Mouse (Mus musculus) gastrocnemius, adult 8-10 months (tissue): ENCODE results near the gene Fcrl1. TPM values are rescaled to one million over a fixed set of nuclear protein-coding genes. Genes with fewer than 3 reads are reported as not detected.

Source experiments
- DNase-seq, 2 experiments: peaks; one replicate each; pipeline ENCODE4 v3.0.0; 2022; ENCODE audit warnings: low spot score in 2 of 2
- total RNA-seq, 4 experiments: library from RNA; stranded (reverse); gene quantifications; 2 replicates each; pipeline ENCODE4 v1.2.4; 2022

Fcrl1 gene
- total RNA-seq, 4 experiments from 2014 or later = 0.15 TPM; not detected in 3

DNA sequence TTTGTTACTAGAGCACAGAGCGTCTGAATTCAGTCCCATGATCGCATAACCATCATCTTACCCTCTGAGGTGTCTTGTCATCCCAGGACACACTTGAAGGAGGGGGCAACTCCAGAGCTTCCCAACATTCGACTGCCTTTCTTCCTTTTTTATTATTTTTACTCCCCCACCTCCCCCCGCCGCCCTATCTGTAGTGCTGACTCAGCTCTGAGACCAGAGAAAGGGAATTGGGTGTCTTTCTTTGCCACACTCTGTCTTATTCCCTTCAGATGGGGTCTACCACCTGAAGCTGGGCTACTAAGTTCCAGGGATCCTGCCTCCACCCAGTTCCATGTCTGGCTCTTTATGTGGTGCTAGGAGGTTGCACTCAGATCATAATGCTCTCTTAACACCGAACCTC lies 34.4 kb downstream of the Fcrl1 start:
- no peak for DNase-seq

DNA sequence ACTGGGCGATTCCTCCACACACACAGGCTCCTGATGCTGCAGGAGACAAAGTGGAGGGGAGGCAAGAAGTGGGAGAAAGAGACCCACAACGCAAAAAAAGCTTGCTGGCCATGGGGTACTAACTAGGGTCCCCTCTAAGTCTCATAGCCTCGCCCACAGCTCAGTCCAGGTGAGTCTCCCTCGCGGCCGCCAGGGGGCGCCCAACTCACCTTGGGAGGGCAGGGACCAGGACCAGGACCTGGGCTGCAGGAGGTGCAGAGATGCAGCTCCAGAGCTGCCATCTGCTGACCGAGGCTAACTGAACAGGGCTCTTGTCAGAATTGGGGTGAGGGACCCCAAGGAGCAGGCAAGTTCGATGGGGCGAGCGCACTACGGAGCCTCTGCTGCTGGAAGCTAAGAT lies 35.0 kb downstream of the Fcrl1 start:
- DNase-seq = no peak

DNA sequence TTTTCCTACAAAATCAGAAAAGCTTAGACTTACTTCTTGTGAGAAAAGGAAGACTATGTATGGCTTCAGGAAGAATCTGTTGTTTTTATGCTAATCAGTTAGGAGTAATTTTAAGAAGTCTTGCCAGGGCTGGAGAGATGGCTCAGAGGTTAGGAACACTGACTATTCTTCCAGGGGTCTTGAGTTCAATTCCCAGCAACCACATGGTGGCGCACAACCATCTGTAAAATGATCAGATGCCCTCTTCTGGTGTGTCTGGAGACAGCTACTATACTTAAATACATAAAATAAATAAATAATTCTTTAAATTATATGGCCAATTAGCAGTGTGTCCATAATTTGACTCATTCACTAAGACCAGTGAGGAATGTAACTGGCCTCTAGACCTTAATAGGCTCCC lies 44.5 kb downstream of the Fcrl1 start:
- no peak for DNase-seq

DNA sequence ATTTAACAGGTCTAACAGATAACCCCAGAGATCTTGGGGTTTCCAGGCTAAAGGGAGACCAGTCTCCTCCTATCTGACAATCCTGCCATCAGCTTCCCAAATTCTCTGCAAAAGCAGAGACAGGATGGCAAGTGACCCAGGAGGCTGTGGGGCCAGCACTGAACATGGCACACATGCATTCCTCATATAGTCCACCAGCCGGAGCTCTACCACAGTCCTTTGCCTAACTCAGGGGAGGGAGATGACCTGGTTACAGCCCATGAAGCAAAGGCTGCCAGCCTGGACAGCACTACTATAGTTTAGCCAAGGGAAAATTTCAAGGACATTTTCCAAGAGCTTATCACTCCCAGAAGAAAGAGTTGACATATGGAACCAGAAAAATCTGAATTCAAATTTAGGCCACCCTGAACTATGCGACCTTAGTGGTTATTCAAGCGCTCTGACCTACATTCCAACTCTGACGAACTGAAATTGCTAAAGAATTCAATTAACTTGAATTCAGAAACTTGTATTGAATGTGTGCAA lies 46.3 kb downstream of the Fcrl1 start:
- no peak for DNase-seq

DNA sequence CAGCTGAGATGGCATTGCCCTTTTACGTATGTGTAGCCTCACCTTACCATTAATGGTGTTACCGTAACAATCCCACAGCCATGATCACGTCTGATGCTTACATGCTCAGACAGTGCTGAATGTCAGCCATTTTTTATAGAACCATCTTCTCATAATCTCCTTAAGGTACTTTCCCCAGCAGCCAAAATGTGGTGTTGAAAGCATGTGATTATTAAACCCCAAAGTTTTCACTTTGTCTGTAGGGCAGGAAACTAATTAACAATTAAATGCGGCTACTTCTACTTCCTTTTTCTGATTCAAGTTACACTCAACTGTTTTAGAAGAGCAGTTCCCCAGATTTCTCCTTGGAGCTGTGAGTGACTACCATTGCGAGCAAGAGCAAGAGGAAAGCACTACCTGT lies 59.3 kb downstream of the Fcrl1 start, which contains the start of gene Fcrl5:
Gene Fcrl5 (plus strand): TSS at position 295 of the 400 bp plus-strand sequence.
- DNase-seq = no peak

DNA sequence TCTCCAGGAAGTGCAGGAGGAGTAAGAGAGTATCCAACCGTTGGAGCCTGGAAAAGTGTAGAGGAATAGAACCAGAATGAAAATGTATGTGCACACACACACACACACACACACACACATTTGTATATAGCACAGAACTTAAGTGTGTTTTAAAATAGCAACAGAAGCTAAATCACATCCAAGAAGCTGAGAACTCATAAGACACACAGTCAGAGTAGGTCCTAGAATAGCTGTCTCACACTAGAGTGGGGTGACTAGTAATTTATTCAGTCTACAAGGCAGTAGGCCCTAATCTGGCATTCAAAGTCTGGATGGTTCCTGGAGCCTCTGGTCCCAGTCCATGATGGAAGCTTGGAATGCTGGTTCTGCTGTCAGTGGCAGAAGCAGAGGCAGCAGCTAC lies 64.4 kb downstream of the Fcrl1 start:
- DNase-seq = no peak

DNA sequence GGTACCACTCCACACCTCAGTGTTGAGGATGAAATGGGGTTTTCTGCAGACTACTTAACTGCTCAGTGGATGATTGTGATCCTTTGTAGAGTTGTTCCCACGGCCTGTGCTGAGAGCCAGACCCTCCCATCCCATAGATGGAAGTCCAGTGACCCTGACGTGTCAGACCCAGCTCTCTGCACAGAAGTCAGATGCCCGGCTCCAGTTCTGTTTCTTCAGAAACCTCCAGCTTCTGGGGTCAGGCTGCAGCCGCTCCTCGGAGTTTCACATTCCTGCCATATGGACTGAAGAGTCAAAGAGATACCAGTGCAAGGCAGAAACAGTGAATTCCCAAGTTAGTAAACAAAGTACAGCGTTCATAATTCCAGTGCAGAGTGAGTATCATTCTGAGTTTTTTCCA lies 67.8 kb downstream of the Fcrl1 start:
- no peak for DNase-seq

Other genes with a start within 250 kb of the Fcrl1 start
- gene Kirrel, start 201.6 kb upstream of the Fcrl1 start, total RNA-seq = 1 to 10 TPM; 1.9 to 4.3 (median 3.0) TPM
- 1 to 10 TPM in 2 of 4 experiments, under 1 TPM in 2; 0.51 to 1.7 (median 1.2) TPM for gene Fcrls, start 112.6 kb upstream of the Fcrl1 start, total RNA-seq
- gene Cd5l, start 18.5 kb upstream of the Fcrl1 start, total RNA-seq = not detected
- not detected for gene Fcrl5, start 59.4 kb downstream of the Fcrl1 start, total RNA-seq
- gene Etv3, start 149.0 kb downstream of the Fcrl1 start, total RNA-seq = 10 to 100 TPM; 10.4 to 10.9 (median 10.6) TPM
- gene Arhgef11, start 241.2 kb downstream of the Fcrl1 start, total RNA-seq = 10 to 100 TPM; 16.5 to 20.9 (median 18.5) TPM